Mouse (Mus musculus) forebrain, embryonic 13.5 days (tissue): ENCODE data around the gene Arhgap22. TPM values are rescaled to one million over a fixed set of nuclear protein-coding genes. Genes with fewer than 3 reads are reported as not detected.

ENCODE experiments used
- ATAC-seq: fragments of 200-750 bp; cut with Nextera tagmentation; 2 replicates; pipeline ENCODE4 v1.8.0; 2017
- H3K27ac ChIP-seq: fragments of 300-500 bp; sonication (generic); 2 replicates; pipeline ENCODE4 v1.5.1; 2015; ENCODE audit warnings: inconsistent platforms, mild to moderate bottlenecking, moderate library complexity
- H3K27me3 ChIP-seq: fragments of 300-500 bp; sonication (generic); 2 replicates; pipeline ENCODE4 v1.6.1; 2015; ENCODE audit warnings: mild to moderate bottlenecking, inconsistent platforms
- H3K36me3 ChIP-seq: fragments of 300-500 bp; sonication (generic); 2 replicates; pipeline ENCODE4 v1.6.1; 2015; ENCODE audit warnings: mild to moderate bottlenecking, inconsistent platforms; ENCODE audit not compliant: poor library complexity, severe bottlenecking
- H3K4me1 ChIP-seq: fragments of 300-500 bp; sonication (generic); 2 replicates; pipeline ENCODE4 v1.6.1; 2015; ENCODE audit warnings: inconsistent platforms
- H3K4me2 ChIP-seq: fragments of 300-500 bp; sonication (generic); 2 replicates; pipeline ENCODE4 v1.6.1; 2015; ENCODE audit warnings: inconsistent platforms, mild to moderate bottlenecking, moderate library complexity
- H3K4me3 ChIP-seq: fragments of 300-500 bp; sonication (generic); 2 replicates; pipeline ENCODE4 v1.5.1; 2015; ENCODE audit warnings: mild to moderate bottlenecking, inconsistent platforms
- H3K9ac ChIP-seq: fragments of 300-500 bp; sonication (generic); 2 replicates; pipeline ENCODE4 v1.6.1; 2015; ENCODE audit warnings: mild to moderate bottlenecking, inconsistent platforms
- H3K9me3 ChIP-seq: fragments of 300-500 bp; sonication (generic); replicated peaks from 2 replicates; pipeline ENCODE4 v1.6.1; 2016; ENCODE audit warnings: inconsistent platforms
- WGBS: fragments of 180-500 bp; shearing (Covaris S2); methylation state at CpG from one replicate; pipeline ENCODE4 v1.1.7; 2015; 5-methylcytosine and 5-hydroxymethylcytosine counted together
- polyA plus RNA-seq: library from polyadenylated mRNA; unstranded; fragments of >200 nt; fragmentation: Nextera tagmentation; extraction: Ambion mirVana; gene quantifications from 2 replicates; pipeline ENCODE4 v1.2.1, GENCODE M21; 2015

Arhgap22 gene
- polyA plus RNA-seq, 1 experiment from 2014 or later = 1.1 TPM

- no peak overlapping the region for H3K9ac ChIP-seq
- H3K27me3 ChIP-seq = no peaks in the 10 kb centered on the region
- no peak overlapping the region for H3K27ac ChIP-seq
- H3K4me1 ChIP-seq = no peaks in the 10 kb centered on the region
- ATAC-seq = no peak
- H3K9me3 ChIP-seq = no peaks in the 10 kb centered on the region
- WGBS = 85% methylated on average over 5 of the region's 5 CpGs
- H3K36me3 ChIP-seq = peaks cover 11% of the 10 kb centered on the region
- H3K4me3 ChIP-seq = no peak overlapping the region
- no peak overlapping the region for H3K4me2 ChIP-seq
Observed at GRCm38 (mm10) chr14:33398065-33398860, 184.4 kb downstream of the Arhgap22 start.

- Histone ChIP-seq H3K4me3 (no peak overlapping the region), H3K27ac (no peak overlapping the region), H3K4me1 (no peaks in the 10 kb centered on the region), H3K9me3 (no peaks in the 10 kb centered on the region), H3K27me3 (no peaks in the 10 kb centered on the region), H3K9ac (no peak overlapping the region), H3K36me3 (peaks cover 11% of the 10 kb centered on the region), H3K4me2 (no peak overlapping the region)
- 71% methylated on average over 3 of the region's 3 CpGs for WGBS
- no peak for ATAC-seq
Observed at GRCm38 (mm10) chr14:33400019-33400418, 186.2 kb downstream of the Arhgap22 start.

- Histone ChIP-seq H3K4me1 (no peaks in the 10 kb centered on the region), H3K4me2 (no peak overlapping the region), H3K9ac (no peak overlapping the region), H3K36me3 (peaks cover 14% of the 10 kb centered on the region), H3K4me3 (no peak overlapping the region), H3K9me3 (no peaks in the 10 kb centered on the region), H3K27me3 (no peaks in the 10 kb centered on the region), H3K27ac (no peak overlapping the region)
- 97% methylated on average over 1 of the region's 1 CpGs for WGBS
- ATAC-seq = no peak
Observed at GRCm38 (mm10) chr14:33402331-33402730, 188.5 kb downstream of the Arhgap22 start.

GRCm38 (mm10) chr14:33415746-33416145 lies 201.9 kb downstream of the Arhgap22 start:
- no peak overlapping the region for H3K4me2 ChIP-seq
- H3K27me3 ChIP-seq = no peaks in the 10 kb centered on the region
- ATAC-seq = no peak
- H3K27ac ChIP-seq = no peak overlapping the region
- 89% methylated on average over 1 of the region's 1 CpGs for WGBS
- no peaks in the 10 kb centered on the region for H3K9me3 ChIP-seq
- no peak overlapping the region for H3K9ac ChIP-seq
- H3K4me1 ChIP-seq = no peaks in the 10 kb centered on the region
- no peak overlapping the region for H3K4me3 ChIP-seq
- H3K36me3 ChIP-seq = no peaks in the 10 kb centered on the region; the same call in 1 of the 2 replicates

GRCm38 (mm10) chr14:33418311-33418909 lies 204.6 kb downstream of the Arhgap22 start:
- H3K27me3 ChIP-seq = no peaks in the 10 kb centered on the region

More at GRCm38 (mm10) chr14:33418311-33418909, 204.6 kb downstream of the Arhgap22 start:
- Histone ChIP-seq H3K4me2 (no peak overlapping the region), H3K36me3 (no peaks in the 10 kb centered on the region), H3K9ac (no peak overlapping the region), H3K4me3 (no peak overlapping the region), H3K9me3 (no peaks in the 10 kb centered on the region), H3K27ac (no peak overlapping the region), H3K4me1 (no peaks in the 10 kb centered on the region)
- no peak for ATAC-seq
- 96% methylated on average over 3 of the region's 3 CpGs for WGBS

Other genes with a start within 250 kb of the Arhgap22 start
- gene Lrrc18, start 222.6 kb upstream of the Arhgap22 start, polyA plus RNA-seq = 0.25 TPM in 1 of 2 replicates, not detected in the other
- gene Wdfy4, start 28.5 kb upstream of the Arhgap22 start, polyA plus RNA-seq = 0.01 and 0.23 TPM in 2 replicates
- 35.8 TPM in 2 replicates for gene Mapk8, start 233.1 kb downstream of the Arhgap22 start, polyA plus RNA-seq